Comparison of ENCODE assay signal across 19 mouse cellular contexts in the genomic region with DNA sequence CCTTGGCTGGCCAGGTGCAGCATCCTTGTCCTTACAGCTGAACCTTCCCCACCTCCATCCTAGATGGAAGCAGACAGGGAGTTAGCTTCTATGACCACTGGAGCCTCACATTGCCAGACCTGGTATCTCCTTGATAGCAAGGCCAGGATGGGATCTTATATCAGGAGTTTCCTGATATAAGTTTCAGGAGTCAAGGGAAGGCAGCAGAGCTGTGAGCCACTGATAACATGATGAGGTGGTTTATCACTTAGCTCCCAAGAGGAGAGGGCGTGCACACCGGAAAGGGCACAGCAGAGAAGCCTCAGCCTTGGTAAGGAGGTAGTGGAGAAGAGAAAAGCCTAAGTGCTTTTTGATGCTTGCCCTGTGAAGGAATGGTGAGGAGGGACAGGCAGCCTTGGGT.
DNase-seq lines count a peak whose midpoint lies in the region; ATAC-seq and TF ChIP-seq lines count a peak whose summit lies in the region.
"Had no signal": no experiment of that assay in that cellular context is flagged by ENCODE, and none has a peak within 500 bp of the region (broad histone marks: within the 10 kb centered on the region; RNA-seq: fewer than 3 reads in every experiment).

No protein-coding gene starts in this region.

- ATAC-seq in heart, embryonic 11.5 days (replicated peaks; ENCODE audit: insufficient number of reproducible peaks, low FRiP score, low TSS enrichment), result no peak
- peak; percentile 91 for ATAC-seq in stomach, embryonic 15.5 days (ENCODE audit: insufficient read depth, low FRiP score, low read depth)
- no peak for ATAC-seq in stomach, postnatal 0 days (ENCODE audit: low FRiP score, low TSS enrichment)
- ATAC-seq in liver, embryonic 11.5 days (replicated peaks; ENCODE audit: low FRiP score), result peak; percentile 96
- ATAC-seq in megakaryocyte-erythroid progenitor cell, adult 5-6 weeks (replicated peaks; ENCODE audit: low FRiP score, low TSS enrichment, poor library complexity, severe bottlenecking), result peak; percentile 90
- ATAC-seq: activated CD4-positive, CD25-positive, alpha-beta regulatory T cell, adult 4 months; Patski had no signal

- no peak overlapping the region for H3K9ac ChIP-seq in heart, embryonic 11.5 days (ENCODE audit: low read depth, low read length)
- no peak overlapping the region for H3K9ac ChIP-seq in stomach, embryonic 15.5 days
- H3K9ac ChIP-seq in stomach, postnatal 0 days (ENCODE audit: low read length), result no peak overlapping the region
- peak overlapping the region; percentile 14; the same call in 1 of the 2 replicates for H3K9ac ChIP-seq in liver, embryonic 11.5 days (ENCODE audit: low read depth, low read length)
- H3K9ac ChIP-seq: forebrain, embryonic 12.5 days; limb, embryonic 15.5 days had no signal

- TF ChIP-seq CTCF in stomach, postnatal 0 days (IDR thresholded peaks at IDR 0.05; ENCODE audit: low read depth), result no peak

- DNase-seq in heart, embryonic 10.5 days (ENCODE audit: low spot score), result no peak
- no peak for DNase-seq in stomach, postnatal 0 days (ENCODE audit: low spot score)
- DNase-seq in liver, embryonic 11.5 days (ENCODE audit: low spot score), result no peak
- DNase-seq in ovary, postnatal 14 days (ENCODE audit: low spot score), result no peak
- DNase-seq in testis, postnatal 10 days (ENCODE audit: low spot score), result no peak
- DNase-seq: adrenal gland, postnatal 25 days; cerebellum, adult 9-11 months; heart, postnatal 4 days; lung, postnatal 10 days; right cerebral cortex, postnatal 14 days had no signal

- no peak overlapping the region for H3K4me2 ChIP-seq in heart, embryonic 11.5 days
- no peak overlapping the region for H3K4me2 ChIP-seq in stomach, embryonic 15.5 days
- H3K4me2 ChIP-seq in stomach, postnatal 0 days (replicated peaks; ENCODE audit: low read depth), result no peak overlapping the region
- peak overlapping the region; percentile 50 for H3K4me2 ChIP-seq in liver, embryonic 11.5 days
- H3K4me2 ChIP-seq: forebrain, embryonic 12.5 days; limb, embryonic 15.5 days had no signal

- H3K9me3 ChIP-seq in heart, embryonic 10.5 days, result no peaks in the 10 kb centered on the region
- H3K9me3 ChIP-seq in heart, embryonic 11.5 days (replicated peaks; ENCODE audit: control insufficient read depth, low read length), result no peaks in the 10 kb centered on the region
- no peaks in the 10 kb centered on the region for H3K9me3 ChIP-seq in stomach, embryonic 15.5 days
- no peaks in the 10 kb centered on the region for H3K9me3 ChIP-seq in stomach, postnatal 0 days (ENCODE audit: control insufficient read depth, low read length)
- no peaks in the 10 kb centered on the region for H3K9me3 ChIP-seq in liver, embryonic 11.5 days (ENCODE audit: control insufficient read depth, low read length)
- H3K9me3 ChIP-seq: forebrain, embryonic 12.5 days; limb, embryonic 15.5 days; midbrain, embryonic 10.5 days had no signal

- TF ChIP-seq EP300 in stomach, postnatal 0 days (optimal IDR thresholded peaks at IDR 0.05), result no peak

- no peak overlapping the region for H3K4me3 ChIP-seq in heart, embryonic 10.5 days
- no peak overlapping the region for H3K4me3 ChIP-seq in heart, embryonic 11.5 days (ENCODE audit: low read depth, low read length)
- no peak overlapping the region for H3K4me3 ChIP-seq in stomach, embryonic 15.5 days (replicated peaks)
- no peak overlapping the region for H3K4me3 ChIP-seq in stomach, postnatal 0 days (ENCODE audit: low read depth, low read length)
- H3K4me3 ChIP-seq in liver, embryonic 11.5 days (ENCODE audit: low read depth, low read length), result no peak overlapping the region
- H3K4me3 ChIP-seq: forebrain, embryonic 12.5 days; limb, embryonic 15.5 days; midbrain, embryonic 10.5 days had no signal

- H3K27me3 ChIP-seq in heart, embryonic 10.5 days (ENCODE audit: insufficient read depth, poor library complexity, severe bottlenecking), result no peaks in the 10 kb centered on the region
- H3K27me3 ChIP-seq in heart, embryonic 11.5 days (ENCODE audit: control insufficient read depth, insufficient read depth, low read length), result no peaks in the 10 kb centered on the region
- no peaks in the 10 kb centered on the region for H3K27me3 ChIP-seq in stomach, embryonic 15.5 days (replicated peaks)
- no peaks in the 10 kb centered on the region for H3K27me3 ChIP-seq in stomach, postnatal 0 days (ENCODE audit: control insufficient read depth, insufficient read depth, low read length)
- H3K27me3 ChIP-seq in liver, embryonic 11.5 days (replicated peaks; ENCODE audit: control insufficient read depth, insufficient read depth, low read length), result peaks cover 4% of the 10 kb centered on the region; the same call in 1 of the 2 replicates
- H3K27me3 ChIP-seq: CH12.LX; forebrain, embryonic 12.5 days; limb, embryonic 15.5 days; Patski had no signal

- 24% methylated on average over 2 of the region's 2 CpGs for WGBS in heart, embryonic 10.5 days
- 27% methylated on average over 2 of the region's 2 CpGs for WGBS in heart, embryonic 11.5 days (ENCODE audit: insufficient replicate concordance)
- WGBS in stomach, embryonic 15.5 days, result 83% methylated on average over 2 of the region's 2 CpGs
- 93% methylated on average over 2 of the region's 2 CpGs for WGBS in stomach, postnatal 0 days
- 18% methylated on average over 2 of the region's 2 CpGs for WGBS in liver, embryonic 11.5 days

- H3K27ac ChIP-seq in heart, embryonic 10.5 days, result peak overlapping the region; percentile 78
- no peak overlapping the region for H3K27ac ChIP-seq in heart, embryonic 11.5 days (ENCODE audit: low read depth, low read length)
- H3K27ac ChIP-seq in stomach, embryonic 15.5 days, result no peak overlapping the region
- no peak overlapping the region for H3K27ac ChIP-seq in stomach, postnatal 0 days (replicated peaks)
- H3K27ac ChIP-seq in liver, embryonic 11.5 days (ENCODE audit: low read depth, low read length), result peak overlapping the region; percentile 58; the same call in 1 of the 2 replicates
- H3K27ac ChIP-seq: forebrain, embryonic 12.5 days; limb, embryonic 15.5 days; midbrain, embryonic 10.5 days had no signal

- H3K36me3 ChIP-seq in heart, embryonic 10.5 days, result no peaks in the 10 kb centered on the region
- no peaks in the 10 kb centered on the region for H3K36me3 ChIP-seq in heart, embryonic 11.5 days (ENCODE audit: control insufficient read depth, insufficient read depth, low read length)
- no peaks in the 10 kb centered on the region for H3K36me3 ChIP-seq in stomach, embryonic 15.5 days
- H3K36me3 ChIP-seq in stomach, postnatal 0 days (ENCODE audit: control insufficient read depth, insufficient read depth, low read length), result no peaks in the 10 kb centered on the region
- no peaks in the 10 kb centered on the region for H3K36me3 ChIP-seq in liver, embryonic 11.5 days (ENCODE audit: control insufficient read depth, insufficient read depth, low read length)
- H3K36me3 ChIP-seq: forebrain, embryonic 12.5 days; limb, embryonic 15.5 days; midbrain, embryonic 10.5 days had no signal

- H3K4me1 ChIP-seq in heart, embryonic 10.5 days, result peaks cover 67% of the 10 kb centered on the region
- peaks cover 52% of the 10 kb centered on the region for H3K4me1 ChIP-seq in heart, embryonic 11.5 days (ENCODE audit: control insufficient read depth, insufficient read depth, low read length)
- no peaks in the 10 kb centered on the region for H3K4me1 ChIP-seq in stomach, embryonic 15.5 days
- no peaks in the 10 kb centered on the region for H3K4me1 ChIP-seq in stomach, postnatal 0 days (replicated peaks; ENCODE audit: control insufficient read depth, insufficient read depth)
- peaks cover 32% of the 10 kb centered on the region for H3K4me1 ChIP-seq in liver, embryonic 11.5 days (replicated peaks; ENCODE audit: control insufficient read depth, insufficient read depth, low read length)

Comparison
In these comparisons a context has a peak if more than half of its experiments do, and no peak if none do; other contexts are left out.
1. H3K27ac ChIP-seq: peak in heart, embryonic 10.5 days (single experiment) and liver, embryonic 11.5 days (single experiment); none in heart, embryonic 11.5 days (single experiment), stomach, embryonic 15.5 days (single experiment) and stomach, postnatal 0 days (single experiment).
2. ATAC-seq: peak in stomach, embryonic 15.5 days (single experiment), liver, embryonic 11.5 days (single experiment) and megakaryocyte-erythroid progenitor cell, adult 5-6 weeks (single experiment); none in heart, embryonic 11.5 days (single experiment) and stomach, postnatal 0 days (single experiment).